Mouse (Mus musculus) ES-E14 (cell line): Measurements from ENCODE around the gene Lama4.

Experiments
- CHD2 ChIP-seq: IDR thresholded peaks from 2 replicates; pipeline ENCODE4 v1.6.1; 2014; ENCODE audit warnings: mild to moderate bottlenecking, low read depth, low read length, inconsistent platforms
- HCFC1 ChIP-seq: IDR thresholded peaks from 2 replicates; pipeline ENCODE4 v1.6.1; 2012; ENCODE audit warnings: low read length, inconsistent platforms, borderline replicate concordance; ENCODE audit not compliant: insufficient read depth
- MAFK ChIP-seq: IDR thresholded peaks from 2 replicates; pipeline ENCODE4 v1.6.1; 2014; ENCODE audit warnings: mild to moderate bottlenecking, low read depth, low read length, inconsistent platforms; ENCODE audit not compliant: insufficient read depth
- ZC3H11A ChIP-seq: IDR thresholded peaks from 2 replicates; pipeline ENCODE4 v1.6.1; 2012; ENCODE audit warnings: low read depth, mild to moderate bottlenecking, inconsistent platforms, low read length, borderline replicate concordance
- ZNF384 ChIP-seq: IDR thresholded peaks from 2 replicates; pipeline ENCODE4 v1.6.1; 2012; ENCODE audit warnings: low read depth, low read length, inconsistent platforms

- TF ChIP-seq ZNF384 (no peak), CHD2 (no peak), MAFK (no peak), ZC3H11A (no peak), HCFC1 (no peak)
Observed at GRCm38 (mm10) chr10:39027058-39027457, 61.7 kb downstream of the Lama4 start.
